Mouse (Mus musculus) c-Kit-negative CD71-positive TER-119-positive erythroid progenitor cells, embryonic 14.5 days (primary cell): ENCODE measurements at regions not wholly inside any gene's neighbourhood (a gene's known extent, or its start where the extent isn't known, plus 50 kb on each side); places are given as distances from the start of the nearest gene placed in this dataset.
A peak's percentile ranks its signal among the peaks of the same experiment; 100 is the strongest.

Source experiments
- DNase-seq: peaks from one replicate; pipeline ENCODE4 v3.0.0-alpha.2; 2013; ENCODE audit warnings: low read depth, low spot score

DNA sequence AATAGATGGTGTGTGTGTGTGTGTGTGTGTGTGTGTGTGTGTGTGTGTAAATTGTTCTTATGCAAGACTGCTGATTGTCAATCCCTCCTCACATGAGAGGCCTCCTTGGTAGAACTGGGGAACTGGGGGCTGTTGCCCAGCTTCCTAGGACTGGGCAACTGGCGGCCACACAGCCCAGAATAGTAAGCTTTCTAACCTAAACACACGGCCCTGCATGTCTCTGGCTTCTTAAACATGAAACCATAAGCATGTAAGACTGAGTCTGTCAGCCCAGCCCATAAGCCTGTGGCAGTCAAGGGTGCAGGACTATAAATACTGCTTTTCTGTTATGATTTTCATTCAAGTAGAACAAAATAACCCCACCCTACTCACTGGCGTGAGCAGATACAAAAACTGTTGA is 60.7 kb downstream of the Ifng start:
- no peak for DNase-seq

DNA sequence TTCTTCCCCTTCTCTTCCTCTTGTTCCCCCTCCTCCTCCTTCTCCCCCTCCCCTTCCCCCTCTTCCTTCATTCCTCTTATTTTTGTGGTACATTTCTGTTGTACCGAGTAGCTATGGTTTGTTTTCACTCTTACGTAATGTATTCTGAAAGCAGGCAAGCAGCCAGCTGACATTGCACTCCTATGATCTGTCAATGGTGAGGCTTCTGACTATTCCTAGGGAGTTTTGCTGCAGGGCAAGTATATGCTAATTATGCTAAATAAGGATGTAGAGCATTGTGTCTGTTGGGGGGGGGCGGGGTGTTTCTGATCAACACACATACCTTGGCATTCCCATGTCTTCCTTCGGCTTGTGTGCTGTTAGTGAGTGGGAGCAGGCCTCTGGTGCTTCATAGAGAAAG is 64.0 kb downstream of the Ifng start:
- no peak for DNase-seq

DNA sequence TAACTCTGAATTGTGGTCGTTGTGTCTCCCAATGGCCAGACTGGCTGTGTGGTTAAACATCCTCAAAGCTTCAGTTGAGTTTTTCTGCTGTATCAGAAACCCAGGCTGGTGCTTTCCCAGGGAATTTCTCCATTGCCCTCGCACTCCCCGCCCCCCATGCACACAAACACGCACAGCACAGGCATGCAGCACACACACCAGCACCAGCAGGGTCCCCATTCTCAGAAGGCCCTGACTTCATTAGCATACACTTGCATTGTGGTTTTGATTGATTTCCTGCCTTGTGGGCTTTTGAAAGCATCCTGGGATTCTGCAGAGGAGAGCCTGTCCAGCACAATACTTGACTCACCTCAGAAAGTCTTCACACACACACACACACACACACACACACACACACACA is 65.3 kb downstream of the Ifng start:
- no peak for DNase-seq

DNA sequence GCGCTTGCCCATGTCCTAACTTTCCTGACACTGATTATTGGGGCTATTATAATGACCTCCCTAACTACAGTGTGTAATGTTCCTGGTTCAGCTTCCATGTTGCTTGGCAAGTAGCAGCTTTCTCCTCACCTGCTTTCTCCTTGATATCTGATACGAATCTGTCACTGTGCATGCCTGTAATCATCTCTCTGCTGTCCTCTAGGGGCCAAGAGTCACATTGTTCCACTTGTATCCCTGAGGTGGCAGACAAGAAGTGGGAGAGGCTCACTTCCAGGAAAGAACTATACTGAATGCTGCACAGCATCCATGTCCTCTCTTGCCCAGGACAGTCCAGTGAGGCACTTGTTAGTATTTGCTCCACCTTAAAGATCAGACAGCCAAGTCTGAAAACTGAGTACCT is 66.8 kb downstream of the Ifng start:
- no peak for DNase-seq

DNA sequence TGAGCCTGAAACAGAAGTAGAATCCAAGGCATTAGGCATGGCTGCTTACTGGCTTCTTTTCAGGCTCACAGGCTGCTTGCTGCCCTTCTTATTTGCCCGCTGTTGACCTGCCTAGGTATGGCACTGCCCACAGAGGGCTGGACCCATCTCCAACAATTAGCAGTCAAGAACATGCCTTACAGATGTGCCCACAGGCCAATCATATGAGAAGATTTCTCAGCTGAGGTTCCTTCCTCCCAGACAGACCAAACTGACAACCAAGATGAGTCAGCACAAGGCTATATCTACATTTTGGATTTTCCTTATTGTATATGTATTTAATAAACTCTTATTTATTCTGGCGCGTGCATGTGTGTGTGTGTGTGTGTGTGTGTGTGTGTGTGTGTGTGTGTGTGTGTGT is 76.0 kb downstream of the Ifng start:
- DNase-seq, result no peak

DNA sequence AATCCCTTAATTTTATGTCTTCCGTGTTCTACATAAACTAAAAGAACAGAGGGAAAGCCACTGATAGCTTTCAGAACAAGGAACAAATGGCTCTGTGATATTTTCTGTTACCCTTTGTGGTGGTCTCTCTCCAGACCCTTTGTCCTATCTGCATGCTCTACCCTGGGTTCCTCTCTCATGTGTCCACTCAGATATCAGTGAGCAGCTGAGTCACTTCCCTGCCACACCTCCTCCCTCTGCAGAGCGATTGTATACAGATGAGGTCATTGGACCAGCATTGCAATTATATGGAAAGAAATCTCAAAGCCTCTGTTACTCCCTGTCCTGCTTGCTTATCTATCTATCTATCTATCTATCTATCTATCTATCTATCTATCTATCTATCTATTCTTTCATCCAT is 77.1 kb downstream of the Ifng start:
- DNase-seq, result no peak

DNA sequence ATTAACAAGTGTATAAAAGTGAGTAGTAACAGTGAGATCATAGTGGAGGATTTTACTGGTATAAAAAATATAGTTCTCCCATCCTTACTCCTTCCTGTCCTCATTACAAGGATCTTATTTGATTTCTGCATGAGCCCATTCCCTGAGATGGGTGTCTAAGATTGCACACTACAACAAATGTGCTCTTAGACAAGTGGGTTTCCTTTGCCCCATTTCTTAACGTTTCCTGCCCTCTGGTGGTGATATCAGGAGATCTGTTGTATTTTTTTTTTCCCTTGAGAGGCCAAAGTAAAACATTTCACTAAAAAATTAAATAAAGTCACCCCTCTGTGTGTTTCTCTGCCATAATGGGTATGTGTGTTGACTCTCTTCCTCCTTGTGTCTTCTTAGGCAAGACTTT is 105.1 kb downstream of the Ifng start:
- DNase-seq, result no peak

DNA sequence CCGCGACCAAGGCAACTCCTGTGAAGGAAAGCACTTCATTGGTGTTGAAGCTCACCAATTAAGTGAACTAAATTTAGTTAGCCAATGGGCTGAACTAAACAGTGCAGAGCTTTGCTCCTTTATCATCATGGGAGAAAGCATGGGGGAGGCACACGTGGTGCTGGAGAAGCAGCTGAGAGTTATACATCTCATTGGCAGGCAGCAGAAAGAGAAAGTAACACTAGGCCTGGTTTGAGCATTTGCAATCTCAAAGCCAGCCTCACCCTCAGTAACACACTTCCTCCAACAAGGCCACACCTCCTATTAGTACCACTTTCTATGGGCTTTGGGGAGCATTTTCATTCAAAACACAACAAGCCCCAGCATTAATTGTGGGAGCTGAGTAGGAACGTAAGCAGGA is 109.4 kb downstream of the Ifng start:
- no peak for DNase-seq

DNA sequence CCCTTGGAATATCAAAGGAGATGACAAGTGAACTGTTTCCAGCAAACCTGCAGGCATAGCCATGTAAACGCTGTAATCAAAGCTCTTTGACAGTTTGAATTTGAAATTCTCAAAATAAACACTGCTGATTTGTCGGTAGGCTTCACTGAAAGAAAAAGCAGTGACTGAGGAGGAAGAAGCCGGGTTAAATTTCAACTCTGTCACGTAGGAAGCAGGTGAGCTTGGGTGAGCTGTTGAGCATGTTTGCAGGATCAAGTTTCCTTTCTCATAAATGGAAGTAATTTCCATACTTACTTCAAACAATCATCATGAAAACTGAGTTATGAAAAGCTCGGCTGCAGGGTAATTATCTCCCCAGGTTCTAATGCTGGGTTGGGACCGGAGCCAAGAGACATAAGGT is 118.0 kb downstream of the Ifng start:
- DNase-seq, result no peak

DNA sequence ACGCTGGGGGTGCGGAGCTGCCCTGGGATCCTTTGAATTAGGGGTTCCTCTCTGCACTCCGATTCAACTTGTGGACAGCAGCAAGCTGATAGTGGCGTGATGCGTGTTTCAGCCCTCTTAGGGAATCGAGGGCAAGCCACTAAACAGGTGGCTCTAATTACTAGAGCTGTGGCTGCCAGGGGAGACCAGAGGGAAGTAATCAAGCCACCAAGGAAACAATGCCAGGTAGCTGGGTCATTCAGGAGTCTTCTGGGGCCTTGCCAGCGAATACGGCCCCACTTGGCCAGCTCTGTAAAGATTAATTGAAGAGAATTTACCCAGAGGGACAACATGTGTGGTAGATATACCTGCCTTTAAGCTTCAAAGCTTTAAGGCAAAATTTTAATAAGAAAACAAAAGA is 123.2 kb downstream of the Ifng start:
- DNase-seq, result no peak

DNA sequence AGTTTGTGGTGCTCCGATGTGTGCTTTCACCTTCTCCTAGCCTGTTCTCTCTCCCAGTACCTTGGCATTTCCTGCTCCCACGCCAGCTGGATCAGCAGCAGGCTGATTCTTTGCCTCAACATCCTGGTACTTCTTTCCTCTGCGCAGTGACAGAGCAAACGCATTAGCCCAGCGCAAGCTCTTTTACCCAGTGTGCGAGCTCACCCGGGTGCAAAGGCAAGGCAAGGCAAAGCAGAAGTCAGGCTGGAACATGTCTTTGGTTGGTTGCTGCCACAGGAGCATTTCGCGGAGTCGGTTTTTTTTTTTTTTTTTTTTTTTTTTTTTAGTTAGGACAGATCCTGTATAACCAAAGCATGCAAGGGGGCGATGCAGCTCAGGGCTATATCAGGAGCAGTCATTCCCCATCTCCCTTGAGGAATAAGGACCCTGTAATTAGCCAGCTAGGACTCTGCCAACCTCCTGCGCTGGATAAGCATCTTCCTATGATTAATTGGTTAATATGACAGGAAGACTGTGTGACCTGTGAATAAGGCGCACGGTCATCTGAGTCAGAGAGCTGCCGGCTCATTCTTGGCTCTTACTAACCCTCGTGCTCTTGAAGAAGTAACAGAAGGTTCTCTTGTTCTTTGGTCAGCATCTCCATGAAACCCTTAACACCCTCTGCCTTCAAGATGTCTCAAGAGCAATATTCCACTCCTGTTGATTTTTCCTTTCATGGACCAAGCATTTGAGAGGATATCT is 123.9 kb downstream of the Ifng start:
- no peak for DNase-seq

DNA sequence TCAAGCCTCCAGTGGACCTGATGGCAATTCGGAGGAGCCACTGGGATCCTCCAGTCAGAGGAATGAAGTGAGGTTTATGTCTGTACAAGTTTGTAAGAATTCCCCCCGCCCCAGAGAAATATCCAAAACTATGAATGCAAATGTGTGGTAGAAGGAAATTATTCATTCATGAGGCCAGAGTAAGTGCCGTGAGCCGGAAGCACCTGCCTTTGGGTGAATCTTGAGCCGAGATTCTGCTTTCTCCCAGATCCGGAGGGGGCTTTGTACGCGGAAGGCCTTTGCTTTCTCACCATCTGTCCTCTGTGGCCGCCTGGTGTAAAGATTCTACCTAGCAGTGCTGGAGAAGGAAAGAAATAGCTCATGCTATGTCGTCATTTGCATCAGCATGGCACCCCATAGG is 127.8 kb downstream of the Ifng start:
- DNase-seq, result no peak

DNA sequence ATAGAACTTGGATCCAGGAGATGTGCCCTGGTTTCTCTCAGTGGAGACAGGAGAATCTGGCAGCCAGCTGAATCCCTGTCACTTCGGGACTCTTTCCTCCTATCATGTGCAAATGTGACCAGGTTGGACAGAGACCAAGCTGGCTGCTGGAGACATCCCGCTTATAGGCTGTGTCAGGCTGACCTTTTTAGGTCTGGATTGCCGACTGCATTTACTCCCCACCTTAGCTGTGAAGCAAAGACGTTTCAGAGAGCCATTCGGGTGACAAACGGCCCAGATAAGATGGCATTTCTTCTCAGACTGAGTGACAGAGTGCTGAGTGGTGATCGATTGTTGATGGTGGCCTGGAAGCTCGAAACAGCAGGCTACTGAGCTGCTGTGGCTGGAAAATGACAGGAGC is 128.6 kb downstream of the Ifng start:
- DNase-seq, result no peak

DNA sequence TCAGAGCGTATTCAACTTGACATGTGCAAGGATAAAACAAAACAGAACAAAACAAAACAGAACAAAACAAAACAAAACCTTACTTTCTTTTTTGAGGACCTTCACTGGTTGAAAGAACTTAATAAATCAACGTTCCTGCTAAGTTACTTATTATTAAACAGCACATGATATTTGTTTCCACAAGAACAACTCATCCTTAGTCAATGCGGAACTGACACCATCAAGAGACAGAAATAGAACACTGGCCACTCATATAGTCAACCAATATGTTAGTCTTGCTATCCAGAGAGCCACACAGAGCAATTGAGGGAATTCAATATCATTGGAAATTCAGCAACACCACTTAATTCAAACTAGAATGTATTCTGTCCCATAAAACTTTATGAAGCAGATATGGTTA is 132.4 kb downstream of the Ifng start:
- no peak for DNase-seq

DNA sequence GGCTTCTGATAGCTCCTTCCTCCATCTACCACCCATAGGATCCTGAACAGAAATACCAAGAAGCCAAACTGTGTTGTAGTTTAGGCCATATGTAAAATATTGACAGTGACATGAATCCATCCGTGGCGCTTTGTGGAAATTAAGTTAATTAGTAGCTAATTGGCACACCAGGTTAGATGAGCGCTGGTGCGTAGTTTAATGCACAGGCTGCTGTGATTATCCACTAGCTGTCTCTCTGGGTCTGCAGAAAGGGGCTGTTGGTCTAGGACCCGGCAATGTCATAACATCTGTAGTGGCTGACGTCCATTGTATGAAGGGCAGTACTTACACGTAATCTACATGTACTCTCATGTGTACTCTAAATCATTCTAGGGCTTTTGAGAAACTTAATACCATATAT is 134.7 kb downstream of the Ifng start:
- no peak for DNase-seq

DNA sequence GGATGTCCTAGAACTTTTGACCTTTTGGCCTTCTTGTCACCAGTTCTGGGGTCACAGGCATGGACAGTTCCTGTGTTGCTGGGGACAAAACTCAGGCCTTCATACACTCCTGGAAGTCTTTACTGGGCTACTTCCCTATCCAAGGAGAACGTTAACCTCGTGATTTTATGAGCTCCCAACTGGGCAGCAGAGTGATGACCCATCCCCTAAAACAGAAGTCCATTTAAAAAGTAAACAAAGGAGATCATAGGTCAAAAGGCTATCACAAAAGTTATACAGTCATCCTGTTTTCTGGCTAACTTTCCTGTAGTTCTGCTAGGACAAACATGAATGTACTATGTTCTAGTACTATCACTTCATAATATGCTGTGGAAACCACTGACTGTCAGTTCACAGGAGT is 140.5 kb downstream of the Ifng start:
- DNase-seq, result no peak

DNA sequence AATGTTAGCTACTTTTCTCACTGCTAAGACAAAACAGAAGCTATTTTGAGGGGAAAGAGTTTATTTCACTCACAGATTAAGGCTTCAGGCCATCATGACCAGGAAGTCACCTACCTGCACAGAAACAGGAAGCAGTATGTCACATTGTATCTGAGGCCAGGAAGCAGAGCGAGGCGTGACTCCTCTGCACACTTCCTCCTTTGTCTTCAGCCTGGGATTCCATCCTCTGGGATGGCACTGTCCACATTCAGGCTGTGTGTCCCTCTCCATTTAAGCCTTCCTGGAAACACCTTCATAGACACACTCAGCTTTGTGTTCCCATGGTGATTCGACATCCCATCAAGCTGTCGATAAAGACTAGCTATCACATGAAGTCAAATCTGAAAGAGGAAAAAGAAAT is 145.0 kb downstream of the Ifng start:
- DNase-seq, result no peak

DNA sequence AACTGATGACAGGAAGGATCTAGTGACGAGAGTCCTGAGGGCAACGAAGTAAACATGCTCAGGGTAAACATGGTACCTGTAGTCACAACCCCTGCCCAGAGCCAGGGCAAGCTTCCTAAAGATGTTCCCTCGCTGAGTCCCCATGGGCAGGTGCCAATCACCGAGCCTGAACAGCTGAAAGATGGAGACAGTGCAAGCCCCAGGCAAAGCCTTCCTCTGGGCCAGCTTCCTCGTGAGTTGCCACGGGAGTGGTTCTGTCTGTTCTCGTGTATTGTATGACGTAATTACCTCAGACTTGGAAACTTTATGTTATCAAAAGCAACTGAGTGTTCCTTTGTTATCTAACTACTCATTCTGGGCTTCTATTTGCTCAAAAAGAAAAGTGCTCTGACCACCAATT is 147.4 kb downstream of the Ifng start:
- DNase-seq, result no peak

DNA sequence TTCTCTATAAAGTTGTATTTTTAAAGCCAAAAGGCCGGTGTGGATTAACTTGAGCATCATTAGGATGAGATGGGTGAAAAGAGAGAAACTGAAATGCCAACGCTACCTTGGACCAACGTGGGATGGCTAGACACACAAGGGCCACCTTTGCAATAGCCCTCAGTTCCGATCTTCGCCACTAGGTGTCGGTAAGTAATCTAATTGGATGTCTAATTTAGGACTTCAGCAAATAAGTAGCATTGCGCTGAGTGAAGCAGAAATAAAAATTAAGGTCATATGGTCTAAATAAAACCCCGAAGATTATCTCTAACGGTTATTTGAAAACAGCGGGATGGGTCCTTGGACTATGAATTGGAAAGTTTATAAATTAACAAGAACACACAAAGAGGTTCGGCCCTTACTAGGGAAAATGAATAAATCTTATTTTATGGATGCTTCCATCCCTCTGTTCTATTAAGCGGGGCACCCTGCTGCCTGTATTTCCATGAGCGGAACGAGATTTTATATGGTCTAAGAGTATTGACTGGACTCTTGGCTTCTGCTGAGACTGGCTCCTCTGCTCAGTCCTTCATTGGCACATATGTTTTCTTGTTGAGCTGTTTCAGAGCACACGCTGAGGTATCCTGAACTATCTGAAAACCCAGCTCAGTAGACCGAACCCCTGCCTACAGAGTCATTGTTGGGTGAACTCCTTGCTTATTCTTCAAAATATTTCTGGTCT is 152.0 kb downstream of the Ifng start:
- peak; percentile 24 for DNase-seq

DNA sequence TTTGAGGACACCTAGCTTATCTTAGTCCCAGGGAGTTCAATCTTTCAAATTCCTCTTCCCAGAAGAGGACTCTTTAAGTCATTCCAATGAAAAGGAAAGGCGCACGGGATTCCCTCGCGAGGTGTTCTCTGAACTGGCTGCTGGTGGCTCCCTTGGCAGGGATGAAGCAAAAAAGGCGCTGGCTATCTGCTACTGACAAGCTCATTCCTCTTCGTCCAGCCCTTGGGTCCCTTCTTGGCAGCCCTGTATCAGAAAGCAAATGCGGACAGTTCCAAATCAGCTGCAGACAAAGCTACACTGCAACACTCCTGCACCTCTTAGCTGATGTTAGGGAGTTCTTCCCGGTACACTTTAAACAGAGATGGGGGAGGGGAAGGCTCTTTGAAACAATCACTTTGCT is 155.4 kb downstream of the Ifng start:
- DNase-seq, result no peak

DNA sequence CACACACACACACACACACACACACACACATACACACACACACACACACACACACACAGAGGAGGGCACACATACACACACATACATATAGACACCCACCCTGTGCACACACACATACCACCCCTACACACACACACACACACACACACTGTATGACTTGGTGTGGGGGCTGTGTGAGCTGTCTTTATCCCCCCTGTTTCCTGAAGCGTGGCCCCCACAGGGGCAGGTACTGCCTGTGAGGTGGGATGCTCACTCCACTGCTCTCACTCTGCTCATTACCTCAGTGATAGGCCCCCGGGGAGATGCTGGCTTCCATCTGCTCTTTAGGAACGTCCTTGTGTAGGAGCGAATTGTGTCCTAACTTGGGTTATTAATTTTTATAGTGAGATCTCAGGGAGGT is 157.7 kb downstream of the Ifng start:
- DNase-seq, result no peak

DNA sequence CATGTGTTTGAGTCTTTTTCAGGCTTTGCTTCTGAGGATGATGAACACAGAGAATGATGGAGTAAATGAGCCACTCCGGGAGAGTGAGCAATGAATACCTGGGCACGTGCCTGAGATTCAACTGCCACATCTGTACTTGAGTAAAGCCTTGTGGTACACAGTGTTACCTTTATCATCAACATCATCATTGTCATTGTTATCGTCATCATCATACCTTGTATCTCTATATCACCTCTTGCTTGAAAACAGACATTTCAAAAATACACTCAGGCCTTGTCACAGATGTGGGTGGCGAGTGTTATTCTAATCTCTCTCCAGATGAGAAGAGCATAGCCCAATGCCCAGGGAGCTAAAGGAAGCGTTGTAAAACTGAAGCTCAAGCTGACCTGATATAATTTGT is 158.4 kb downstream of the Ifng start:
- DNase-seq, result no peak

DNA sequence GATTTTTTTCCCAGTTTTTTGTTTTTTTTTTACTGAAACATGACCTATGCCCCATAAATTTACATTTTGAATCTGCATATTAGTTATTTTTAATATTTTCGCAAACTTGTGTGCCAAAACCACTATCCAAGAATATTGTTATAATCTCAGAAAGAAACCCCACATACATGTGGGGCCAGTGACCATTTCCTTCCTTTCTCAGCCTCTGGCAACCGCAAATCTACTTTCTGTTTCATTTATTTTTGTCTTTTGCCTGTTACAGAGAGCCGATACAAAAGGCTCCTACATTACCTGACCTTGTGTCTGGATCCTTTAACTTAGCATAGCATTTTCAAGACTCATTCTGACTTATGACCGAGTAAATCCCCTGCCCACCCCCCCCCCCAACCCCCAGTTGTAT is 158.8 kb downstream of the Ifng start:
- no peak for DNase-seq

DNA sequence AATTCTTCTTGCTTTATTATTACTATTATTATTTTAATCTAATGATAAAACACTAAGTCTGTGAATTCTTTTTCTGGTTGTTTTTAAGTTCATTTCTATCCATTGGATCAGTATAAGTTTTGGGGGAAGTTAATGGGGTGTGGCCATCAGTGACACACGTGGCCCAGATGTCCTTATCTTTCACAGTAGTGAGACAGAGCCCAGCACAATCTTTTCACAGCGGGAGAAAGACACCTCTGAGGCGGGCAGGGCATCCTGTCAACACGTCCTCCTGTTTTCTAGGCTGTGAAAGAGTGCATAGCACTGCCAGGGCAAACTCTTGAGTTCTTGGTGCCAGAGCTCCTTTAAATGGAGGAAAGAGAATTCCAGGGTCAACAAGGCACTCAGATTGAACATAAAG is 162.1 kb downstream of the Ifng start:
- no peak for DNase-seq
